Comparison of ENCODE assay signal across 18 mouse cellular contexts in genomic region chr16:30778078-30778477, GRCm38 (mm10).
"Had no signal": no experiment of that assay in that cellular context is flagged by ENCODE, and none has a peak within 500 bp of the region (broad histone marks: within the 10 kb centered on the region; RNA-seq: fewer than 3 reads in every experiment).

No protein-coding gene starts in this region.

- H3K27ac ChIP-seq: lung, embryonic 15.5 days; macrophage; midbrain, embryonic 10.5 days; midbrain, embryonic 12.5 days; neural tube, embryonic 12.5 days; stomach, embryonic 15.5 days; stomach, postnatal 0 days had no signal

- H3K9ac ChIP-seq: lung, embryonic 15.5 days; midbrain, embryonic 12.5 days; neural tube, embryonic 12.5 days; stomach, embryonic 15.5 days had no signal

- ATAC-seq: lung, postnatal 0 days; midbrain, embryonic 16.5 days had no signal

- H3K36me3 ChIP-seq: lung, embryonic 15.5 days; midbrain, embryonic 10.5 days; midbrain, embryonic 12.5 days; neural tube, embryonic 12.5 days; stomach, embryonic 15.5 days had no signal

- H3K4me2 ChIP-seq: lung, embryonic 15.5 days; midbrain, embryonic 12.5 days; neural tube, embryonic 12.5 days; stomach, embryonic 15.5 days had no signal

- H3K27me3 ChIP-seq: lung, embryonic 15.5 days; midbrain, embryonic 12.5 days; neural tube, embryonic 12.5 days; stomach, embryonic 15.5 days had no signal

- H3K9me3 ChIP-seq: lung, embryonic 15.5 days; midbrain, embryonic 10.5 days; midbrain, embryonic 12.5 days; neural tube, embryonic 12.5 days; stomach, embryonic 15.5 days had no signal

- H3K4me3 ChIP-seq: lung, embryonic 15.5 days; megakaryocyte, embryonic 14.5 days; midbrain, embryonic 10.5 days; midbrain, embryonic 12.5 days; neural tube, embryonic 12.5 days; stomach, embryonic 15.5 days had no signal

- DNase-seq: lung, adult 2 months; lung, postnatal 14 days; lung, postnatal 36 days; midbrain, embryonic 14.5 days; right cerebral cortex, postnatal 14 days; thymus, adult 2 months; thymus, postnatal 25 days; thymus, postnatal 4 days had no signal
